Mouse (Mus musculus): ENCODE measurements around the gene Tsc22d2. TPM values are rescaled to one million over a fixed set of nuclear protein-coding genes. Genes with fewer than 3 reads are reported as not detected.

Gene Tsc22d2
- polyA plus RNA-seq, 1 experiment from 2014 or later = 8.6 TPM

DNA sequence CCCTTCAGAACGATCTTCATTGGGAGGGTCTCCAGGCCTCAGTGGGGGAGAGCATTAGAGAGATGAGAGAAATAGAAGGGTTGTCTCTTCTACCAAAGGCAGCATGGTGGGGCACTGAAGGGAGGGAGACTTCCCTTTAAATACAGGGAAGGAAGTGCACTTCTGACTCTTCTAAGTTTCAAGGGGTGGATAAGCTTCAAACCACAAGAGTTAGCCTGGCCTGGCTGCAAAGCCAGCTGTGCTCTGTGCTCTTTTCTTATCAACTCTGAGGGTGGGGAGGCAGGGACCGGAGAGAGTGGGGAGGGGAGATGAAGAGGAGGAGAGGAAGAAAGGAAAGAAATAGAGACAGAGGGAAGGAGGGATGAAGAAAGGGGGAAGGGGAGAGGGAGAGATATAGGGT lies 87.4 kb downstream of the Tsc22d2 start:
- Histone ChIP-seq H3K27ac (replicated peaks) (no peak overlapping the region), H3K27me3 (replicated peaks) (no peaks in the 10 kb centered on the region), H3K4me2 (no peak overlapping the region), H3K9me3 (replicated peaks) (no peaks in the 10 kb centered on the region), H3K9ac (replicated peaks) (no peak overlapping the region), H3K36me3 (no peaks in the 10 kb centered on the region), H3K4me1 (no peaks in the 10 kb centered on the region), H3K4me3 (replicated peaks) (no peak overlapping the region)
- WGBS = 80% methylated on average over 2 of the region's 2 CpGs
- ATAC-seq (ENCODE audit: low FRiP score) = no peak

DNA sequence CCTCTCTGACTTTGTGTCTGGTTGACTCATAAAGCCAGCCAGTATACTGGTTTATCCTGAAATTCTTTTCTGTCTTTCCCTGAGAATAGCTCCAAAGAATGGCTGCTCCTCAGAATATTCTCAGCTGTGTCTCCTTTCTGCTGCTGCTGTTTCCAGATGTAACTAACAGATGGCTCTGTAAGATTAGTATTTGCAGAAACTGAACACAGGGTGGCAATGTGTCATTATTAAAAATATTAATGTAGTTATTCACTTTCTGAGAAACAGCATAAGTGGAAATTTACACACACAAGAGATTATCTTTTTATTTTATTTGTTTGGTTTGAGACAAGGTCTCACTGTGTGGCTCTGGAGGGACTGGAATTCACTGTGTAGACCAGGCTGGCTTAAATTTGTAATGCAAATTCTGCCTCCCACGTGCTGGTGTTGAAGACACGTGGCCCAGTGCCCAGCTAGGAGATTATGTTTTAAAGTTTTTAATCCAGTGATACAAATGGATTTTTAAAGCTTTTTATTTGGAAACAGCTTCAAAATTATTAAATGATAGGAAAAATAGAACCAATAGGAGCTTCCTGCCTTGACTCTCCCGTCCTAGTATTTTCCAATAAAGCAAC lies 89.3 kb downstream of the Tsc22d2 start:
- 54% methylated on average over 3 of the region's 3 CpGs for WGBS
- no peaks in the 10 kb centered on the region for H3K27me3 ChIP-seq (replicated peaks)
- H3K36me3 ChIP-seq = no peaks in the 10 kb centered on the region
- H3K4me2 ChIP-seq = no peak overlapping the region
- no peak overlapping the region for H3K9ac ChIP-seq (replicated peaks)
- no peak overlapping the region for H3K4me3 ChIP-seq (replicated peaks)
- H3K4me1 ChIP-seq = no peaks in the 10 kb centered on the region
- no peak for ATAC-seq (ENCODE audit: low FRiP score)
- no peaks in the 10 kb centered on the region for H3K9me3 ChIP-seq (replicated peaks)
- no peak overlapping the region for H3K27ac ChIP-seq (replicated peaks)

DNA sequence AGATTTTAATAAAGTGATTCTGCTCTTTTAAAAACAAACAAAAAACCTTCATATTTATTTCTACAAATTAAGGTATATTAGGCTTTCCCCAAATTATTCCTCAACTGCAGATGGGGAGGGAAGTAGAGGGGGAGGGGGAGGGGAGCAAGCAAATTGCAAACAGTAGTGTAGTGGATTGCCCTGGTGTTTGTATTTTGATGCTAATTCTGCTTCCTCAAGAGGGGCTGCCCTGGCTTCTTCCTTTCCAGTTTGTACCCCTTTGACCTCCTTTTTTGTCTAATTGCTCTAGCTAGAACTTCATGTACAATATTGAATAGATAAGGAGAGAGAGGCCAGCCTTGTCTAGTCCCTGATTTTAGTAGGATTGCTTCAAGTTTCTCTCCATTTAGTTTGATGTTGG lies 90.2 kb downstream of the Tsc22d2 start:
- H3K27me3 ChIP-seq (replicated peaks) = no peaks in the 10 kb centered on the region
- no peaks in the 10 kb centered on the region for H3K36me3 ChIP-seq
- no peaks in the 10 kb centered on the region for H3K9me3 ChIP-seq (replicated peaks)
- H3K27ac ChIP-seq (replicated peaks) = no peak overlapping the region
- H3K4me3 ChIP-seq (replicated peaks) = no peak overlapping the region
- no peak overlapping the region for H3K9ac ChIP-seq (replicated peaks)
- no peak overlapping the region for H3K4me2 ChIP-seq
- no peak for ATAC-seq (ENCODE audit: low FRiP score)
- no peaks in the 10 kb centered on the region for H3K4me1 ChIP-seq

DNA sequence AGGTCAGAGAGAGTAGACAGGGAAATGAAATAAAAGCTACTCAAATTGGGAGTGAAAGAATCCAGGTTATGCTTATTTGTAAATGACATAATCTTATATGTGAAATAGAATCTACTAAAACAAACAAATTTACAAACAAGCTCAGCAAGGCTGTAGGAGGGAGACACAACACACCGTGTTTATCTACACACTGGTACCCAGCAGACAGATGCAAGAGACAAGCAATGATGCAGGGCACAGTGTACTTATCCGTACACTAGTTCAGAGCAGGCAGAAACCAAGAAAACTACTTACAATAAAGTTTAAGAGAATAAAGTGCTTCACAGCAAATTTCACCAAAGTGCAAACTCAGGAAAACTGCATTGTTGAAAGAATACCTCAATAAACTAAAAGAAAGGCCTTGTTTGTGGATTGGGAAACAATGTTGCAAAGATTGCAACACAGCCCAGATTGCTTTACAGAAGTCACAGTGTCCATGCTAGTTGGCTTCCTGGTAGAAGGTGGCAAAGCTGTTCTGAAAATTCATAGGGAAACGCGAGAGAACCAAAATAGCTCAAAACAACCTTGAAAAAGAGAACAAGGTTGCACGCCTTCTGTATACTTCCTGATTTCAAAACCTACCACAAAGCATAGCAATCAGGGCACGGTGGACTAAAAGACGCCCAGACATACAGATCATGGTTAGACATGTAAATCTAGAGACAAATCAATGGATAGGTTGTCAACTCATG lies 93.7 kb downstream of the Tsc22d2 start:
- no peak overlapping the region for H3K4me2 ChIP-seq
- no peaks in the 10 kb centered on the region for H3K9me3 ChIP-seq (replicated peaks)
- WGBS = 90% methylated on average over 7 of the region's 7 CpGs
- no peak overlapping the region for H3K9ac ChIP-seq (replicated peaks)
- no peaks in the 10 kb centered on the region for H3K27me3 ChIP-seq (replicated peaks)
- no peak for ATAC-seq (ENCODE audit: low FRiP score)
- no peaks in the 10 kb centered on the region for H3K4me1 ChIP-seq
- H3K27ac ChIP-seq (replicated peaks) = no peak overlapping the region
- H3K36me3 ChIP-seq = no peaks in the 10 kb centered on the region
- H3K4me3 ChIP-seq (replicated peaks) = no peak overlapping the region

DNA sequence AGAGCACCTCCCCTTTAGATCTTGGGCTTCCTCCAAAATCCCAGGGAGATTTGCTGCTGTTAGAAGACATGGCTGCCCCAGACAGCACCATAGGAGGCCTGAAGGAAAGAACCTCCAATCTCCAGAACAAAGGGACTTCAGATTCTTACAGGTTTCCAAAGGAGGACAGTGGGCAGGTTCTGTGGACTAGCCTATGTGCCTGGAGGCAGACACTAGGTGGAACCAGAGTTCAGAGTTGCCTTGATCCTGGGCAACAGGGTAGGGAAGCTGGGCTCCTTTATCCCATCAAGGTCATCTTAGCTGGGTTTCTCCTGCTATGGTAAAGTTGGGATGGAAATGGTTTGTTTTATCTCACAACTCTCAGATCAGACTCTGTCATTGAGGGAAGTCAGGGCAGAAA lies 97.1 kb downstream of the Tsc22d2 start:
- Histone ChIP-seq H3K36me3 (no peaks in the 10 kb centered on the region), H3K27ac (replicated peaks) (no peak overlapping the region), H3K9ac (replicated peaks) (no peak overlapping the region), H3K27me3 (replicated peaks) (no peaks in the 10 kb centered on the region), H3K4me3 (replicated peaks) (no peak overlapping the region), H3K4me1 (no peaks in the 10 kb centered on the region), H3K4me2 (no peak overlapping the region), H3K9me3 (replicated peaks) (no peaks in the 10 kb centered on the region)
- no peak for ATAC-seq (ENCODE audit: low FRiP score)

DNA sequence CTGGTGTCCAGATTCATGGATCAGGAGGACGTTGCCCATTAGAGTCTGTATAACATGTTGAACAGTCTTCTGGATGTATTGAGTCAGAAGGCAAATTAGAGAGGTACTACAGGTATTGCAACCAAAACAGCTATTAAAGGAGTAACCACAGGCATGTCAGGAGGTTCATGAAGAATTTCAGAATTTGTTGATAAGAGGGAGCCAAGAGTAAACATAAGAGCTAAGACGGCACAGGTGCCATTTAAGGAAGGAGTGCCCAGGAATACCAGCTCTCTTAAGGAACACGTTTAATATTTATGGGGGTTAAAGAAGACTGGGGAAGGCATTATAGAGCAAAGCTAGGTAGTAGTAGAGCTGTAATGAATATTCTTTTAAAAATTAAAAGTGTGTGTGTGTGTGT lies 98.2 kb downstream of the Tsc22d2 start:
- no peak overlapping the region for H3K27ac ChIP-seq (replicated peaks)
- H3K9ac ChIP-seq (replicated peaks) = no peak overlapping the region
- no peak for ATAC-seq (ENCODE audit: low FRiP score)
- H3K36me3 ChIP-seq = no peaks in the 10 kb centered on the region
- H3K9me3 ChIP-seq (replicated peaks) = no peaks in the 10 kb centered on the region
- 93% methylated on average over 3 of the region's 3 CpGs for WGBS
- H3K4me3 ChIP-seq (replicated peaks) = no peak overlapping the region
- no peaks in the 10 kb centered on the region for H3K27me3 ChIP-seq (replicated peaks)
- no peak overlapping the region for H3K4me2 ChIP-seq
- no peaks in the 10 kb centered on the region for H3K4me1 ChIP-seq

DNA sequence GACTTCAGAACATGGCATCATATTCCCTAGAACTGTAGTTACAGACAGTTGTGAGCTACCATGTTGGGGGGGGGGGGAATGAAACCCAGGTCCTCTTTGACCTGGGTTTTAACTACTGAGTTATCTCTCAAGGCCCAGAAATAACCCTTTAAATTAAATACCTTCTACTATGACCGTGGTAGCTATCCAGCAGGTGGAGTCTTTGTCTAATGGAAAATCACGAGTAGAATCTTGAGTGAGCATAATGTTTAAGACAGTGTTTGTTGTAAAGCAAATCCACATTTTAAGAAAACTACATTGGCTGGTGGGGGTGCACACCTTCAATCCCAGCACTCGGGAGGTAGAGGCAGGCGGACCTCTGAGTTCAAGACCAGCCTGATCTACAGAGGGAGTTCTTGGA lies 99.0 kb downstream of the Tsc22d2 start:
- ATAC-seq (ENCODE audit: low FRiP score) = no peak
- 87% methylated on average over 4 of the region's 4 CpGs for WGBS
- H3K4me2 ChIP-seq = no peak overlapping the region
- H3K4me1 ChIP-seq = no peaks in the 10 kb centered on the region
- no peak overlapping the region for H3K4me3 ChIP-seq (replicated peaks)
- no peaks in the 10 kb centered on the region for H3K27me3 ChIP-seq (replicated peaks)
- no peak overlapping the region for H3K27ac ChIP-seq (replicated peaks)
- H3K9ac ChIP-seq (replicated peaks) = no peak overlapping the region
- no peaks in the 10 kb centered on the region for H3K36me3 ChIP-seq
- no peaks in the 10 kb centered on the region for H3K9me3 ChIP-seq (replicated peaks)

DNA sequence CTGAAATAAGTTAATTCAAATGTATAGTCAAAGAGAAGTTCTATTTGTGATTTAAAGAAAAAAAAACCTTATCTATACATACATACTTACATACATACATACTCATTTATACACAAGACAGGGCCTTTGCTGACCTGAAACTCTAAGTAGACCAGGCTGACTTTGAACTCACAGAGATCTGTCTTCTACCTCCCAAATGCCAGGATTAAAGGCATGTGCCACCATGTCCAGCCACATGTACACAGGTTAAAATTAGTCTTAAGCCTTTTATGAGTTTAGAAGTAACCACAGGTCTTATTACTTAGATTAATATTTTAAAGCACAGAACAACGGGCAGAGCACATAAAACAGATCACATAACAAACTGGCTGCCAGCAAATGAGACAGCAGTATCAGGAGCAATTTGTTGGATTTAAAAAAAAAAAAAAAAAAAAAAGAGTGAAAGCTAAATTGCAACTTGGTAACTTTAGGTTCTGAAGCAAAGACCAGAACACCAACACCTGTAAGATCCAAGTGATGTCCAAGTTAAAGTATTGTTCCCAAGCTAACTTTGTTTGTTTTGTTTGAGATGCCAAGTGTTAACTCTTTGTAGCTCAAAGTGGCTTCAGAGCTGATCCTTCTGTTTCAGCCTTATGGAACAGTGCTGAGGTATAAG lies 101.6 kb downstream of the Tsc22d2 start:
- Histone ChIP-seq H3K4me2 (no peak overlapping the region), H3K4me3 (replicated peaks) (no peak overlapping the region), H3K36me3 (peaks cover 2% of the 10 kb centered on the region), H3K27ac (replicated peaks) (no peak overlapping the region), H3K27me3 (replicated peaks) (no peaks in the 10 kb centered on the region), H3K4me1 (no peaks in the 10 kb centered on the region), H3K9me3 (replicated peaks) (no peaks in the 10 kb centered on the region), H3K9ac (replicated peaks) (no peak overlapping the region)
- ATAC-seq (ENCODE audit: low FRiP score) = no peak
- 82% methylated on average over 1 of the region's 1 CpGs for WGBS

Other genes starting within 250 kb of the Tsc22d2 start
- gene Eif2a, start 111.1 kb downstream of the Tsc22d2 start, polyA plus RNA-seq (2015; fragmentation: Nextera tagmentation; extraction: Ambion mirVana) = 34.3 and 41.8 TPM in 2 replicates
- gene Serp1, start 111.2 kb downstream of the Tsc22d2 start, polyA plus RNA-seq (2015; fragmentation: Nextera tagmentation; extraction: Ambion mirVana) = 57.8 and 77.5 TPM in 2 replicates
- 25.5 and 27.2 TPM in 2 replicates for gene Selenot, start 161.9 kb downstream of the Tsc22d2 start, polyA plus RNA-seq (2015; fragmentation: Nextera tagmentation; extraction: Ambion mirVana)
- 0.18 TPM in 1 of 2 replicates, not detected in the other for gene Erich6, start 222.5 kb downstream of the Tsc22d2 start, polyA plus RNA-seq (2015; fragmentation: Nextera tagmentation; extraction: Ambion mirVana)

Measured in neural tube, embryonic 15.5 days (tissue).